Mouse (Mus musculus) forebrain, embryonic 15.5 days (tissue): ENCODE data around the gene Ttyh2. TPM values are rescaled to one million over a fixed set of nuclear protein-coding genes. Genes with fewer than 3 reads are reported as not detected.

Source experiments
- ATAC-seq: fragments of 200-750 bp; cut with Nextera tagmentation; replicated peaks from 2 replicates; pipeline ENCODE4 v1.8.0; 2017; ENCODE audit warnings: mild to moderate bottlenecking, moderate TSS enrichment, moderate library complexity
- H3K27ac ChIP-seq: fragments of 300-500 bp; sonication (generic); replicated peaks from 2 replicates; pipeline ENCODE4 v1.5.1; 2015; ENCODE audit warnings: mild to moderate bottlenecking, inconsistent platforms
- H3K27me3 ChIP-seq: fragments of 300-500 bp; sonication (generic); 2 replicates; pipeline ENCODE4 v1.6.1; 2015; ENCODE audit warnings: inconsistent platforms
- H3K36me3 ChIP-seq: fragments of 300-500 bp; sonication (generic); 2 replicates; pipeline ENCODE4 v1.6.1; 2015; ENCODE audit warnings: mild to moderate bottlenecking, inconsistent platforms
- H3K4me1 ChIP-seq: fragments of 300-500 bp; sonication (generic); 2 replicates; pipeline ENCODE4 v1.6.1; 2015; ENCODE audit warnings: inconsistent platforms
- H3K4me2 ChIP-seq: fragments of 300-500 bp; sonication (generic); replicated peaks from 2 replicates; pipeline ENCODE4 v1.6.1; 2015; ENCODE audit warnings: mild to moderate bottlenecking, inconsistent platforms
- H3K4me3 ChIP-seq: fragments of 300-500 bp; sonication (generic); 2 replicates; pipeline ENCODE4 v1.5.1; 2015; ENCODE audit warnings: mild to moderate bottlenecking, inconsistent platforms
- H3K9ac ChIP-seq: fragments of 300-500 bp; sonication (generic); replicated peaks from 2 replicates; pipeline ENCODE4 v1.6.1; 2015; ENCODE audit warnings: mild to moderate bottlenecking, inconsistent platforms
- H3K9me3 ChIP-seq: fragments of 300-500 bp; sonication (generic); 2 replicates; pipeline ENCODE4 v1.6.1; 2016; ENCODE audit warnings: inconsistent platforms
- WGBS: fragments of 180-500 bp; shearing (Covaris S2); methylation state at CpG from one replicate; pipeline ENCODE4 v1.1.7; 2015; ENCODE audit warnings: mixed read lengths; 5-methylcytosine and 5-hydroxymethylcytosine counted together
- polyA plus RNA-seq: library from polyadenylated mRNA; unstranded; fragments of >200 nt; fragmentation: Nextera tagmentation; extraction: Ambion mirVana; gene quantifications from 2 replicates; pipeline ENCODE4 v1.2.1, GENCODE M21; 2015

Gene Ttyh2
- polyA plus RNA-seq, 1 experiment from 2014 or later: 23.1 TPM

DNA sequence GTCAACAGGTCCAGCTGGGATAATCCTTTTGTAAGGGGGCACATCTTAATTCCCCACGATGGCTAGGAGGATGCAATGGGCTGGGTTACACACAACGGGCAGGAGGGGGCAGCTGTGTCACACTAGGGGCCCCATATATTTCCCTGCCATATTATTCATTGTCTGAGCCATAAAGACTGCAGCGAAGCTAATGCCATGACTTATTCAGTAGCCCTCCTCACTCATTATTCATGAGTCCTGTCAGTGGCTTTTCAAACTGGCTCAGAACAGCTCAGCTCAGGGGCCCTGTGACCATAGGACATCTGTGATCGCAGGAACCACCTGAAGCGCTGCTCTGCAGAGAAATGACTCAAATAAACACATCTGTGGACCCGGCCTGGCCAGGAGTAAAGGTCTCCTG is 66.2 kb downstream of the Ttyh2 start:
- Histone ChIP-seq H3K27me3 (no peaks in the 10 kb centered on the region), H3K36me3 (no peaks in the 10 kb centered on the region)

DNA sequence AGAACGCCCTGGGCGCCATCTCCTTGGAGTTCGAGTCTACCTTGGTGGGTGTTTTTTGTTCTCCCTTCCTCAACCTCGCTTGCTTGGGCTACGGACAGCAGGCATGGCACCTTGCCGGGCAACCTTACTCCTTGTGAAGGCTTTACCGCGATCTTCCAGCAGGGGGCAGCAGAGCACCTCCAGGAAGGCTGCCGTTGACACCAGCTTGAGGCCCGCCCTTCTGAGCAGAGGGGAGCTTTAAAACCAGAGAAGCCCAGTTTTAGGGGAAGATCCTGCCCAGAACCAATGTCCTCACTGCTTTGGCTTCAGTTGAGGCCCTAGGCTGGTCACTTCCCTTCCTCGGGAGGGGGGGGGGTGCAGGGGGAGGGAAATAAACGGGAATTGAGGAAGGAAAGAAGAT is 69.9 kb downstream of the Ttyh2 start:
- H3K4me2 ChIP-seq: peak overlapping the region; percentile 46
- no peaks in the 10 kb centered on the region for H3K36me3 ChIP-seq
- peaks cover 12% of the 10 kb centered on the region for H3K4me1 ChIP-seq
- no peak overlapping the region for H3K27ac ChIP-seq
- no peaks in the 10 kb centered on the region for H3K9me3 ChIP-seq
- H3K9ac ChIP-seq: 0 out of 2 replicates have a peak overlapping the region, but pooled peaks have one; percentile 23
- no peaks in the 10 kb centered on the region for H3K27me3 ChIP-seq
- peak overlapping the region; percentile 22; the same call in 1 of the 2 replicates for H3K4me3 ChIP-seq
- ATAC-seq: peak; percentile 35
- WGBS: 2% methylated on average over 12 of the region's 12 CpGs

More for the DNA sequence above, 66.2 kb downstream of the Ttyh2 start:
- H3K4me2 ChIP-seq: no peak overlapping the region
- H3K9ac ChIP-seq: no peak overlapping the region
- no peak for ATAC-seq
- 21% methylated on average over 6 of the region's 6 CpGs for WGBS
- H3K27ac ChIP-seq: no peak overlapping the region
- no peak overlapping the region for H3K4me3 ChIP-seq
- H3K4me1 ChIP-seq: peaks cover 12% of the 10 kb centered on the region
- no peaks in the 10 kb centered on the region for H3K9me3 ChIP-seq

DNA sequence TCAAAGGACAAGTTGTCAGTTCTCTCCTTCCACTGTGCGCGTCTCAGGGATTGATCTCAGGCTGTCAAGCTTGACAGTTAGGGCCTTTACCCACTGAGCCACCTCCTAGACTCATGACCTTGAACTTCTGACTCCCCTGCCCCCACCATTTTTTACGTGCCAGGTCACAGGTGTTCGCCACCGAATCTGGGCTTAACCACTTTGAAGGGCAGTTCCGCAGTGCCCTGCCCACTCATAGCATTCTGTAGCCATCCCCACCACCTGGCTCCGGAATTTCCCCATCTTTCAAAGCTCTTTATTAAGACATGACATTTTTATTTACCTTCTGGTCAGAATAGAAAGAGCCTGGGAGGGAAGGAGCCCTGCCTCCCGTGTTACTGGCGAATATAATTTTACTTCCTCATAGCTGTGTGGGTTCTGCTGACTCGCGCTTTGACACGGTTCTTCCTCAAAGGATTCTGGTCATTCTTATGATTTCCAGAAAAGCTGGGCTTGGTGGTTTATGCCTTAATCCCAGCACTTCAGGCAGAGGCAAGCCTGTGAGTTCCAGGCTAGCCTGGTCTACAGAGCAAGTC is 72.4 kb downstream of the Ttyh2 start:
- H3K36me3 ChIP-seq: no peaks in the 10 kb centered on the region
- no peak overlapping the region for H3K4me3 ChIP-seq
- peaks cover 4% of the 10 kb centered on the region for H3K4me1 ChIP-seq
- H3K27ac ChIP-seq: no peak overlapping the region
- no peaks in the 10 kb centered on the region for H3K9me3 ChIP-seq
- ATAC-seq: no peak
- H3K9ac ChIP-seq: no peak overlapping the region
- WGBS: 86% methylated on average over 12 of the region's 12 CpGs
- H3K4me2 ChIP-seq: no peak overlapping the region
- no peaks in the 10 kb centered on the region for H3K27me3 ChIP-seq

DNA sequence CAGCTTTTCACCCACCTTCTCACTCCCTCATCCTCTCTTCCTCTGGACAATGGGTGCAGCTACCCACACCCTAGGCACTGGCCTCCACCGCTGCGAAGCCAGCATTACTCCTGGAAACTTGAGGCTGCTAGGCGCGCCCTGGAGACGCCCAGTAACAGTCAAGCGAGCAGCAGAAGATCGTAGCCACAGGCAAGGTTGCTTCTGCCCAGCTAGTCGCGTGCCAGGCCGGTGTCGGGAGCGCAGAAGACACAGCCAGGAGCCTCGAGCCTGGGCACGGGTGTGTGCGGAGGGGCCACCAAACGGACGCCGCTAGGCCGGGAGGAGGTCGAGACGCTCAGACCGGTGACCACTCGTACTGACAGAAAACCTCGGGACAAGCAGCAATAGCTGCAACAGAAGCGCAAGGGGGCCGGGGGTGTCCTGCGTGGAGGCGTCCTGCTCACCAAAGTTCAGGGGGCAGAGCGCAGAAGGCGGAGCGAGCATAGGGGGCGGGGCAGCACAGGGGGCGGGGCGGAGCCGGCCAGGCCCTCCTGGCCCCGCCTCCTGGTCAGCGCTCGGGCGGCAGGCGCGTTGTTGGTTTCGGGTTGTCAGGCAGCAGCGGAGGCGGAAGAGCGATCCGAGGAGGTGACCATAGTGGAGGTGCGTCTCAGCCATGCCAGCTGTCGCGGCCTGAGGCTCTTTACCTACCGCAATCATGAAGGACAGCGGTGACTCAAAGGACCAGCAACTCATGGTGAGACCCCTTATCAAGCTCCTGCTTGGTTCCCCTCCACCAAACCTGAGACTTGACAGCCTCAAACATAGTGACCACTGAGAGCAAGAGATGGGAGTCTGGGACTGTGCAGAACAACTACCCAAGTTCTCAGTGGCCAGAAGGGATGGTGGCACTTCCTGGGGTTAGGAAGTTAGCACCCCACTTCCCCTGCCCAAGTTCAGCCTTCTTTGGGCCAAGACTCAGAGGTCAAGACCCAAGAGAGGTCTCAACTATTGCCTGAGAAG is 89.9 kb downstream of the Ttyh2 start, which contains the start of gene Kif19a:
Gene Kif19a (plus strand): TSS at position 569 of the 999 bp plus-strand sequence.
- no peaks in the 10 kb centered on the region for H3K9me3 ChIP-seq
- H3K27ac ChIP-seq: no peak within 1 kb of the TSS
- H3K4me3 ChIP-seq: peak within 1 kb of the TSS; percentile 37
- 1% methylated on average over 51 of the region's 51 CpGs for WGBS
- H3K27me3 ChIP-seq: peaks cover 13% of the 10 kb centered on the region; the same call in 1 of the 2 replicates
- peaks cover 10% of the 10 kb centered on the region for H3K4me1 ChIP-seq
- H3K36me3 ChIP-seq: no peaks in the 10 kb centered on the region
- peak within 1 kb of the TSS; percentile 38 for H3K9ac ChIP-seq
- ATAC-seq: peak; percentile 43; the same call in 1 of the 2 replicates
- H3K4me2 ChIP-seq: peak within 1 kb of the TSS; percentile 58

DNA sequence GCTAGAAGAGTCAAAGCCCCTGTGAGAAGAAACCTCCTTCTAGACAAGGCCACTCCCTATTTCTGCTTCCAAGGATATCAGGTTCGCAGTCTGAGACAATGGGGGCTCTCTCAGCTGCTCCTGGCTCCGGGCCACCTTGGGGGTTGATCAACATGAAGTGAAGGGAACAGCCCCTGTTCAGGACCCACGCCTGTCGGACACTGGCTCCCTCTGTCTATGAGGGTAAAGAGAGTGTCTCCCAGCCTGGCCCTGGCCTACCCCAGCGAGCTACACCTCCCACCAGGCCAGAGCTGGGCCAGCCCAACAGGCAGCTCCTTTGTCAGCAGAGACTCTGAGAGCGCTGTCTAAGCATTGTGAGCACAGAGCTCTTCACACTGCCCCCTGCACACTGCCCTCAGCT is 94.7 kb downstream of the Ttyh2 start:
- ATAC-seq: no peak
- H3K27ac ChIP-seq: no peak overlapping the region
- peaks cover 11% of the 10 kb centered on the region; the same call in 1 of the 2 replicates for H3K27me3 ChIP-seq
- WGBS: 26% methylated on average over 6 of the region's 6 CpGs
- no peak overlapping the region for H3K4me3 ChIP-seq
- H3K9me3 ChIP-seq: no peaks in the 10 kb centered on the region
- peaks cover 6% of the 10 kb centered on the region for H3K4me1 ChIP-seq
- no peak overlapping the region for H3K4me2 ChIP-seq
- no peaks in the 10 kb centered on the region for H3K36me3 ChIP-seq
- H3K9ac ChIP-seq: no peak overlapping the region

Other genes with a start within 250 kb of the Ttyh2 start
- gene Rpl38, start 6.9 kb upstream of the Ttyh2 start, polyA plus RNA-seq: 787 and 864 TPM in 2 replicates
- gene Dnaic2, start 52.0 kb downstream of the Ttyh2 start, polyA plus RNA-seq: 1.9 and 2.6 TPM in 2 replicates
- gene Kif19a, start 90.0 kb downstream of the Ttyh2 start, polyA plus RNA-seq: 0.52 and 0.83 TPM in 2 replicates
- 26.4 and 29.7 TPM in 2 replicates for gene Btbd17, start 120.5 kb downstream of the Ttyh2 start, polyA plus RNA-seq
- not detected in 2 replicates for gene Gpr142, start 123.5 kb downstream of the Ttyh2 start, polyA plus RNA-seq
- 6.0 and 6.2 TPM in 2 replicates for gene Gprc5c, start 175.7 kb downstream of the Ttyh2 start, polyA plus RNA-seq
- 0.46 and 0.88 TPM in 2 replicates for gene Cd300a, start 214.6 kb downstream of the Ttyh2 start, polyA plus RNA-seq